Mouse (Mus musculus): ENCODE measurements at regions not wholly inside any gene's neighbourhood (a gene's known extent, or its start where the extent isn't known, plus 50 kb on each side); places are given as distances from the start of the nearest gene placed in this dataset.
"Not testable (repeated sequence)": the region's sequence is repeated elsewhere in the genome, so short reads cannot be mapped to it uniquely, and the experiment has no call there.

GRCm38 (mm10) chr13:52127751-52128150 is 281.3 kb downstream of the Gadd45g start:
- peaks cover 5% of the 10 kb centered on the region; the same call in 1 of the 2 replicates for H3K9me3 ChIP-seq (ENCODE audit: control insufficient read depth, low read depth, low read length)
- no peak overlapping the region for H3K4me2 ChIP-seq (replicated peaks; ENCODE audit: low read depth, low read length)
- no peaks in the 10 kb centered on the region for H3K4me1 ChIP-seq (ENCODE audit: control insufficient read depth, insufficient read depth, low read length)
- no peaks in the 10 kb centered on the region for H3K27me3 ChIP-seq (ENCODE audit: control insufficient read depth, insufficient read depth, low read length)
- no peak overlapping the region for H3K27ac ChIP-seq (ENCODE audit: low read length)
- H3K4me3 ChIP-seq (ENCODE audit: low read depth, low read length): no peak overlapping the region
- ATAC-seq (ENCODE audit: insufficient number of reproducible peaks, insufficient read depth, low FRiP score, low read depth): no peak
- no peaks in the 10 kb centered on the region for H3K36me3 ChIP-seq (ENCODE audit: control insufficient read depth, insufficient read depth, low read length)
- 83% methylated on average over 9 of the region's 9 CpGs for WGBS
- no peak overlapping the region for H3K9ac ChIP-seq (replicated peaks; ENCODE audit: low read depth, low read length)

GRCm38 (mm10) chr13:52129466-52129865 is 283.0 kb downstream of the Gadd45g start:
- Histone ChIP-seq H3K4me3 (ENCODE audit: low read depth, low read length) (no peak overlapping the region), H3K36me3 (ENCODE audit: control insufficient read depth, insufficient read depth, low read length) (no peaks in the 10 kb centered on the region), H3K9ac (replicated peaks; ENCODE audit: low read depth, low read length) (no peak overlapping the region), H3K4me1 (ENCODE audit: control insufficient read depth, insufficient read depth, low read length) (no peaks in the 10 kb centered on the region), H3K27me3 (ENCODE audit: control insufficient read depth, insufficient read depth, low read length) (no peaks in the 10 kb centered on the region), H3K9me3 (ENCODE audit: control insufficient read depth, low read depth, low read length) (peaks cover 5% of the 10 kb centered on the region; the same call in 1 of the 2 replicates), H3K4me2 (replicated peaks; ENCODE audit: low read depth, low read length) (no peak overlapping the region), H3K27ac (ENCODE audit: low read length) (no peak overlapping the region)
- WGBS: 79% methylated on average over 4 of the region's 4 CpGs
- no peak for ATAC-seq (ENCODE audit: insufficient number of reproducible peaks, insufficient read depth, low FRiP score, low read depth)

GRCm38 (mm10) chr13:52133202-52133601 is 286.7 kb downstream of the Gadd45g start:
- Histone ChIP-seq H3K9ac (replicated peaks; ENCODE audit: low read depth, low read length) (no peak overlapping the region), H3K9me3 (ENCODE audit: control insufficient read depth, low read depth, low read length) (peaks cover 5% of the 10 kb centered on the region; the same call in 1 of the 2 replicates), H3K27me3 (ENCODE audit: control insufficient read depth, insufficient read depth, low read length) (no peaks in the 10 kb centered on the region), H3K27ac (ENCODE audit: low read length) (no peak overlapping the region), H3K4me2 (replicated peaks; ENCODE audit: low read depth, low read length) (no peak overlapping the region), H3K4me1 (ENCODE audit: control insufficient read depth, insufficient read depth, low read length) (no peaks in the 10 kb centered on the region), H3K36me3 (ENCODE audit: control insufficient read depth, insufficient read depth, low read length) (no peaks in the 10 kb centered on the region), H3K4me3 (ENCODE audit: low read depth, low read length) (no peak overlapping the region)
- no peak for ATAC-seq (ENCODE audit: insufficient number of reproducible peaks, insufficient read depth, low FRiP score, low read depth)
- 62% methylated on average over 3 of the region's 3 CpGs for WGBS

- no peak overlapping the region for H3K9ac ChIP-seq (replicated peaks; ENCODE audit: low read depth, low read length)
- 72% methylated on average over 6 of the region's 6 CpGs for WGBS
These were observed 292.0 kb downstream of the Gadd45g start for GRCm38 (mm10) chr13:52138331-52138945.

GRCm38 (mm10) chr13:52139140-52139809 is 292.8 kb downstream of the Gadd45g start:
- no peak for ATAC-seq (ENCODE audit: insufficient number of reproducible peaks, insufficient read depth, low FRiP score, low read depth)
- Histone ChIP-seq H3K9ac (replicated peaks; ENCODE audit: low read depth, low read length) (no peak overlapping the region), H3K27me3 (ENCODE audit: control insufficient read depth, insufficient read depth, low read length) (no peaks in the 10 kb centered on the region), H3K4me3 (ENCODE audit: low read depth, low read length) (no peak overlapping the region), H3K9me3 (ENCODE audit: control insufficient read depth, low read depth, low read length) (no peaks in the 10 kb centered on the region), H3K27ac (ENCODE audit: low read length) (no peak overlapping the region), H3K4me1 (ENCODE audit: control insufficient read depth, insufficient read depth, low read length) (no peaks in the 10 kb centered on the region), H3K4me2 (replicated peaks; ENCODE audit: low read depth, low read length) (no peak overlapping the region), H3K36me3 (ENCODE audit: control insufficient read depth, insufficient read depth, low read length) (no peaks in the 10 kb centered on the region)
- 31% methylated on average over 15 of the region's 15 CpGs for WGBS

More at GRCm38 (mm10) chr13:52138331-52138945, 292.0 kb downstream of the Gadd45g start:
- Histone ChIP-seq H3K27ac (ENCODE audit: low read length) (no peak overlapping the region), H3K9me3 (ENCODE audit: control insufficient read depth, low read depth, low read length) (no peaks in the 10 kb centered on the region), H3K36me3 (ENCODE audit: control insufficient read depth, insufficient read depth, low read length) (no peaks in the 10 kb centered on the region), H3K27me3 (ENCODE audit: control insufficient read depth, insufficient read depth, low read length) (no peaks in the 10 kb centered on the region), H3K4me2 (replicated peaks; ENCODE audit: low read depth, low read length) (no peak overlapping the region), H3K4me1 (ENCODE audit: control insufficient read depth, insufficient read depth, low read length) (no peaks in the 10 kb centered on the region), H3K4me3 (ENCODE audit: low read depth, low read length) (no peak overlapping the region)
- no peak for ATAC-seq (ENCODE audit: insufficient number of reproducible peaks, insufficient read depth, low FRiP score, low read depth)

GRCm38 (mm10) chr13:52140221-52140620 is 293.7 kb downstream of the Gadd45g start:
- Histone ChIP-seq H3K27me3 (ENCODE audit: control insufficient read depth, insufficient read depth, low read length) (no peaks in the 10 kb centered on the region), H3K27ac (ENCODE audit: low read length) (no peak overlapping the region), H3K9me3 (ENCODE audit: control insufficient read depth, low read depth, low read length) (no peaks in the 10 kb centered on the region; the same call in 1 of the 2 replicates), H3K4me1 (ENCODE audit: control insufficient read depth, insufficient read depth, low read length) (no peaks in the 10 kb centered on the region), H3K36me3 (ENCODE audit: control insufficient read depth, insufficient read depth, low read length) (no peaks in the 10 kb centered on the region), H3K4me3 (ENCODE audit: low read depth, low read length) (no peak overlapping the region), H3K9ac (replicated peaks; ENCODE audit: low read depth, low read length) (no peak overlapping the region), H3K4me2 (replicated peaks; ENCODE audit: low read depth, low read length) (no peak overlapping the region)
- 67% methylated on average over 6 of the region's 6 CpGs for WGBS
- ATAC-seq (ENCODE audit: insufficient number of reproducible peaks, insufficient read depth, low FRiP score, low read depth): no peak

- not testable (repeated sequence) for H3K9ac ChIP-seq (replicated peaks; ENCODE audit: low read depth, low read length); H3K27me3 ChIP-seq (ENCODE audit: control insufficient read depth, insufficient read depth, low read length); H3K27ac ChIP-seq (ENCODE audit: low read length); H3K4me1 ChIP-seq (ENCODE audit: control insufficient read depth, insufficient read depth, low read length); ATAC-seq (ENCODE audit: insufficient number of reproducible peaks, insufficient read depth, low FRiP score, low read depth); H3K4me2 ChIP-seq (replicated peaks; ENCODE audit: low read depth, low read length); H3K9me3 ChIP-seq (ENCODE audit: control insufficient read depth, low read depth, low read length); H3K36me3 ChIP-seq (ENCODE audit: control insufficient read depth, insufficient read depth, low read length); H3K4me3 ChIP-seq (ENCODE audit: low read depth, low read length)
- 52% methylated on average over 1 of the region's 1 CpGs for WGBS
These were observed 297.6 kb downstream of the Gadd45g start for GRCm38 (mm10) chr13:52144066-52144465.

GRCm38 (mm10) chr13:52145926-52146325 is 299.4 kb downstream of the Gadd45g start:
- H3K9me3 ChIP-seq (ENCODE audit: control insufficient read depth, low read depth, low read length): no peaks in the 10 kb centered on the region; the same call in 1 of the 2 replicates
- H3K36me3 ChIP-seq (ENCODE audit: control insufficient read depth, insufficient read depth, low read length): no peaks in the 10 kb centered on the region
- ATAC-seq (ENCODE audit: insufficient number of reproducible peaks, insufficient read depth, low FRiP score, low read depth): no peak
- WGBS: 58% methylated on average over 5 of the region's 5 CpGs
- no peak overlapping the region for H3K4me2 ChIP-seq (replicated peaks; ENCODE audit: low read depth, low read length)
- H3K4me1 ChIP-seq (ENCODE audit: control insufficient read depth, insufficient read depth, low read length): no peaks in the 10 kb centered on the region
- no peak overlapping the region for H3K4me3 ChIP-seq (ENCODE audit: low read depth, low read length)
- no peaks in the 10 kb centered on the region for H3K27me3 ChIP-seq (ENCODE audit: control insufficient read depth, insufficient read depth, low read length)
- no peak overlapping the region for H3K27ac ChIP-seq (ENCODE audit: low read length)
- no peak overlapping the region for H3K9ac ChIP-seq (replicated peaks; ENCODE audit: low read depth, low read length)

Data from stomach, embryonic 14.5 days (tissue).